Mouse (Mus musculus): ENCODE measurements around the gene 1700010B08Rik. TPM values are rescaled to one million over a fixed set of nuclear protein-coding genes. Genes with fewer than 3 reads are reported as not detected.

The 1700010B08Rik gene
- total and polyA plus RNA-seq, 3 experiments, result 0.29 TPM; not detected in 2

DNA sequence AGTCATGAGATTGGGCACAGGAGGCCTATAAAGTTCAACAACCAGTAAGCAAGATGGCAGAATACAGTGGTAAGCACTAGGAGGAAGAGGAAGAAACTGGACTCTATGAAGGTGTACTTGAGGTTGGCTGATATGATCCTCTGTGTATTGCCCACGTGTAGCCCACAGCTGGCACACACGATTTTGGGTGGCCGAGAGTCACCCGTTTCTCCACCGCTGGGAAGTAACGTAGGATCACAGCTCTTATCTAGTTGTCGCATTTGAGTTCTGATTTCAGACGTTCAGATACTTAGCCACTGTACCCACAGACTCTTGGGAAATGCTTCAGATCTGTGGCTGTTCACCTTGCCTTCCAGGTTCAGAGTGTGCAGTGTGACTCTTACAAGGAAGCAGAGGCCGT lies 19.0 kb downstream of the 1700010B08Rik start:
- Histone ChIP-seq H3K27ac (peak overlapping the region; percentile 90; the same call in 1 of the 2 replicates), H3K9ac (ENCODE audit: low read depth, low read length) (peak overlapping the region; percentile 27), H3K4me1 (ENCODE audit: control insufficient read depth, insufficient read depth, low read length) (peaks cover 16% of the 10 kb centered on the region), H3K4me3 (peak overlapping the region; percentile 95), H3K79me2 (replicated peaks; ENCODE audit: control insufficient read depth, insufficient read depth, low read length) (peaks cover 14% of the 10 kb centered on the region), H3K36me3 (ENCODE audit: control insufficient read depth, insufficient read depth, low read length) (no peaks in the 10 kb centered on the region), H3K27me3 (ENCODE audit: control insufficient read depth, insufficient read depth, low read length) (no peaks in the 10 kb centered on the region)
- DNase-seq, result no peak
- TF ChIP-seq CTCF (IDR thresholded peaks at IDR 0.05), result no peak
- TF ChIP-seq POLR2A (IDR thresholded peaks at IDR 0.05; ENCODE audit: insufficient read depth, low read depth, low read length), result no peak
- TF ChIP-seq EP300 (IDR thresholded peaks at IDR 0.05; ENCODE audit: insufficient read depth, low read depth, low read length), result no peak
- intact Hi-C loops (cut with DNase I), result no loop called here
- 58% methylated on average over 9 of the region's 9 CpGs for WGBS

DNA sequence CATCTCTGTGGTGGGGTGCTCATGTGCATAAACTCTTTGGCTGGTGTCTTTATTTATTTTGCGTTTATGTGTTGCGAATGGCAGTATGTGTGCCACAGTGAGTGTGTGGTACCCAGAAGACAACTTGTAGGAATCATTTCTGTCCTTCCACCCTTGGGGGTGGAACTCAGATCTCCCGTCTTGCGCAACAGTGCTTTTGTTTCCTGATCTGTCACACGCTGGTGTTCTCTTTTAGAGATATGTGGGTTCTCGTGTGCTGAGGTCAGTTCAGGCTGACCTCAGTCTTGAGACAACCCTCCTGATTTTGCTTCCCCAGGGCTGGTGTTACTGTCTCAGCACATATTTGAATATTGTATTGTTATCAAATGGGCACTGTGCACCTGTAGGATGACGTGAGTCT lies 19.9 kb downstream of the 1700010B08Rik start:
- H3K4me3 ChIP-seq, result no peak overlapping the region
- TF ChIP-seq CTCF (IDR thresholded peaks at IDR 0.05) (no peak), POLR2A (IDR thresholded peaks at IDR 0.05; ENCODE audit: insufficient read depth, low read depth, low read length) (no peak), EP300 (IDR thresholded peaks at IDR 0.05; ENCODE audit: insufficient read depth, low read depth, low read length) (no peak)
- intact Hi-C loops (cut with DNase I), result no loop called here

DNA sequence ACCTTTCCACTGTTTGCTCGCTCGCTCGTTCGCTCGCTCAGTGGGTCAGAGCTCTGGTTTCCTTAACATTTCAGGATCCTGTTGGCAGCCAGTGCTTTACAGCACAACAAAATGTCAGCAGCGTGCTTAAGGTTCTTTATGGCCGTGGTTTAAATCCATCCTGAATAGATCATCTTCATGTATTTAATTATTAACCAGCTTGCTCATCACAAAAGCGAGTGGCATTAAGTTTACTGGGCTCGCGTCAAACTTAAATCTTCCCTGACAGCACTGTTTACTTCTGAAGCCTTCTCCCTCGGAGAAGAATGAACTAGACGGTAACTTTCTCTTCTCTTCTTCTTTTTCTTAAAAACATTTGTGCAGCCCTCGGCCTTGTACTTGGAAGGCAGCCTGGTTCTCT lies 22.9 kb downstream of the 1700010B08Rik start:
- intact Hi-C loops (cut with DNase I), result no loop called here
- Histone ChIP-seq H3K27me3 (ENCODE audit: control insufficient read depth, insufficient read depth, low read length) (no peaks in the 10 kb centered on the region), H3K27ac (no peak overlapping the region), H3K4me3 (no peak overlapping the region), H3K36me3 (ENCODE audit: control insufficient read depth, insufficient read depth, low read length) (no peaks in the 10 kb centered on the region), H3K79me2 (replicated peaks; ENCODE audit: control insufficient read depth, insufficient read depth, low read length) (peaks cover 21% of the 10 kb centered on the region), H3K4me1 (ENCODE audit: control insufficient read depth, insufficient read depth, low read length) (peaks cover 16% of the 10 kb centered on the region), H3K9ac (ENCODE audit: low read depth, low read length) (no peak overlapping the region)
- 87% methylated on average over 13 of the region's 13 CpGs for WGBS
- DNase-seq, result no peak
- TF ChIP-seq POLR2A (IDR thresholded peaks at IDR 0.05; ENCODE audit: insufficient read depth, low read depth, low read length), result no peak

More for the DNA sequence above, 19.9 kb downstream of the 1700010B08Rik start:
- 76% methylated on average over 7 of the region's 7 CpGs for WGBS
- Histone ChIP-seq H3K4me1 (ENCODE audit: control insufficient read depth, insufficient read depth, low read length) (peaks cover 16% of the 10 kb centered on the region), H3K9ac (ENCODE audit: low read depth, low read length) (no peak overlapping the region), H3K27me3 (ENCODE audit: control insufficient read depth, insufficient read depth, low read length) (no peaks in the 10 kb centered on the region), H3K79me2 (replicated peaks; ENCODE audit: control insufficient read depth, insufficient read depth, low read length) (peaks cover 15% of the 10 kb centered on the region), H3K36me3 (ENCODE audit: control insufficient read depth, insufficient read depth, low read length) (no peaks in the 10 kb centered on the region), H3K27ac (no peak overlapping the region)
- DNase-seq, result no peak

DNA sequence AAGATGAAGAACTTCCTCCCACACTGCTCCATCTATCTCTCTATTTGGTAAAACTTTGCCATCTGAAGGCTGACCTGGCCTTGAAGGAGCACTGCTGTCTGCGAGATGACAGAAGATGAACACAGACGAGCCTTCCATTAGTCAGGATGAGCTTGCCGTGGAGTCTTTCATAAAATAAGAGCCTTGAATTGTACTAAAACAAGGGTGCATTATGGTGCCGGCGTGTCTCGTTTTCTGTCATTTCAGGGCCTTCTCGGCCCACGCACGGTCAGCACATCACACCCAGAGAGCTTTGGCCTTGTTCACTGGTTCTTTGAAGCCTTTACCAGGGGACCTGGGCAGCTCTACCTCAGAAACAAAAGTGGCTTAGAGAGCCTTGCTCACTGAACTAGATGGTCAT lies 23.5 kb downstream of the 1700010B08Rik start:
- intact Hi-C loops (cut with DNase I), result no loop called here
- no peak for DNase-seq
- WGBS, result 91% methylated on average over 9 of the region's 9 CpGs
- no peaks in the 10 kb centered on the region for H3K27me3 ChIP-seq (ENCODE audit: control insufficient read depth, insufficient read depth, low read length)
- TF ChIP-seq EP300 (IDR thresholded peaks at IDR 0.05; ENCODE audit: insufficient read depth, low read depth, low read length), result no peak
- TF ChIP-seq CTCF (IDR thresholded peaks at IDR 0.05), result no peak
- no peak for TF ChIP-seq POLR2A (IDR thresholded peaks at IDR 0.05; ENCODE audit: insufficient read depth, low read depth, low read length)
- peaks cover 18% of the 10 kb centered on the region for H3K79me2 ChIP-seq (replicated peaks; ENCODE audit: control insufficient read depth, insufficient read depth, low read length)
- no peak overlapping the region for H3K27ac ChIP-seq
- no peak overlapping the region for H3K4me3 ChIP-seq
- H3K36me3 ChIP-seq (ENCODE audit: control insufficient read depth, insufficient read depth, low read length), result no peaks in the 10 kb centered on the region
- H3K9ac ChIP-seq (ENCODE audit: low read depth, low read length), result no peak overlapping the region
- peaks cover 16% of the 10 kb centered on the region for H3K4me1 ChIP-seq (ENCODE audit: control insufficient read depth, insufficient read depth, low read length)

DNA sequence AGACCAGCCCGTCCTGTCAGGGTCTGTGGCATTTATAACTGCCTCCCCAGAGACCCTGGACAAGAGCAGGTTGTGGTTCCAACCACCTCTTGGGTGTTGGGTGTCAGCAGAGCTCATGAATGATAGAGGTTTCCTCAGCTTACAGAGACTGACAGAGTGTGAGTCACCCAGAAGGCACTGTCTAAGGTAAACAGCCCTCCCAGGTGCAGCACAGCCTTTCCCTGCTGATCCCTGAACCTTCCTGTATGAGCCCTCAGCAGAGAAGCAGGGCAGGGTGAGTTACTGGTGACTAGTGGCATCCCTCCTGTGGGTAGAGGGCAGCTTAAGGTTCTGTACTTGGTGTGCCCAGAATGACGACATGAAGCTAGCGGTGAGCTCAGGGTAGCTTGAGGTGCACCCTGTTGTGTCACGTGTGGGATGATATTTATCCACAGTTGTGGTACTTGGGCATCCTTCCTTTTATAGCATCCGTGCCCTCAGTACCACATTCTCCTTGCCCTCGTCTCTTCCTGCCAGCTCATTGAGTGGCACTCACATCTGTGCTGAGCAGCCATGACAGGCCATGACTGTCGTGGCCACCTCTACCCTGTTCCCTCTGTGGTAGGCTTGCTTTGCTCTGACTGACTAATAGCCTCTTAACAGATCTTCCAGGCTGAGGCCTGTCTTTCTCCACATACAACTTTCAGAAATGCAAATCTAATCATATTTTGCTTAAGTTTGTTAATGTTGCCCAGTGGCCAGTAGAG lies 25.0 kb downstream of the 1700010B08Rik start:
- H3K27me3 ChIP-seq (ENCODE audit: control insufficient read depth, insufficient read depth, low read length), result no peaks in the 10 kb centered on the region
- WGBS, result 76% methylated on average over 7 of the region's 7 CpGs
- intact Hi-C loops (cut with DNase I), result no loop called here
- no peak for TF ChIP-seq CTCF (IDR thresholded peaks at IDR 0.05)
- TF ChIP-seq EP300 (IDR thresholded peaks at IDR 0.05; ENCODE audit: insufficient read depth, low read depth, low read length), result no peak
- no peak for TF ChIP-seq POLR2A (IDR thresholded peaks at IDR 0.05; ENCODE audit: insufficient read depth, low read depth, low read length)
- H3K4me3 ChIP-seq, result no peak overlapping the region
- peaks cover 18% of the 10 kb centered on the region for H3K79me2 ChIP-seq (replicated peaks; ENCODE audit: control insufficient read depth, insufficient read depth, low read length)
- no peak overlapping the region for H3K27ac ChIP-seq
- H3K4me1 ChIP-seq (ENCODE audit: control insufficient read depth, insufficient read depth, low read length), result peaks cover 13% of the 10 kb centered on the region
- peaks cover 6% of the 10 kb centered on the region for H3K36me3 ChIP-seq (ENCODE audit: control insufficient read depth, insufficient read depth, low read length)
- DNase-seq, result no peak
- no peak overlapping the region for H3K9ac ChIP-seq (ENCODE audit: low read depth, low read length)

DNA sequence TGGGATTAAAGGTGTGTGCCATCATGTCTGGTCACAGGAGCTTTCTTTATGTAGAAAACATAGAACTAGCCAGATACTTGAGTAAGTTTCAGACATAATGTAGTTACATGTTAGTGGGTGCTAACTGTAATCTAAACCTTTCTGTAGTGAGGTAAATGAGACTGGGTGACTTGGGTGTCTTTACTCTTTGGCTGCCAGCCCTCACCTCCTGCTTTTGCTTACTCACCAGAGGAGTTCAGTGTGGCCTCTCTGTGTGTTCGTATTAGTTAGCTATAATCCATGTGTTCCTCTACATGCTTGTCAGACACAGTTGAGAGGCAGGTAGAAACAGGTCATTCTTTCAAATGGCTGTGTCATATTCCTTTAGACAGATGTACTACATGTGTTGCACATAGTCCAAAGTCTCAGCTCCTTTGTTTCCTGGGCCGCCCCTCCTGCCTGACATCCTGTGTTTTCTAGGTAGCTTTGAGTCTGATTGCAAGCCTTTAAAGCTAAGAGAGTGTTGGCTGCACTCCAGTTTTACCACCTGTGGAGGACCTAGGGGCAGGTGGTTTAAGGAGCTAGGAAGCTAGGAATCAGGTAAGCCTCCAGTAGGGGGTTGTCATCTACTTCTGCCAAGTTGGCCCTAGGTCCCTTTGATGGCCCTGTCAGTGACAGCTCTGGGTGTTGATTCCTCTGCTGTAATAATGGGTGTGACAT lies 29.9 kb downstream of the 1700010B08Rik start:
- TF ChIP-seq POLR2A (IDR thresholded peaks at IDR 0.05; ENCODE audit: insufficient read depth, low read depth, low read length) (no peak), EP300 (IDR thresholded peaks at IDR 0.05; ENCODE audit: insufficient read depth, low read depth, low read length) (no peak), CTCF (IDR thresholded peaks at IDR 0.05) (no peak)
- Histone ChIP-seq H3K36me3 (ENCODE audit: control insufficient read depth, insufficient read depth, low read length) (peaks cover 8% of the 10 kb centered on the region), H3K27me3 (ENCODE audit: control insufficient read depth, insufficient read depth, low read length) (no peaks in the 10 kb centered on the region), H3K4me3 (no peak overlapping the region), H3K79me2 (replicated peaks; ENCODE audit: control insufficient read depth, insufficient read depth, low read length) (peaks cover 12% of the 10 kb centered on the region), H3K4me1 (ENCODE audit: control insufficient read depth, insufficient read depth, low read length) (peaks cover 8% of the 10 kb centered on the region), H3K9ac (ENCODE audit: low read depth, low read length) (no peak overlapping the region), H3K27ac (no peak overlapping the region)
- 73% methylated on average over 2 of the region's 2 CpGs for WGBS
- intact Hi-C loops (cut with DNase I), result no loop called here
- DNase-seq, result no peak

All from heart, adult 2 months (tissue).